Mouse (Mus musculus) stomach, embryonic 15.5 days (tissue): Measurements from ENCODE around the gene Tpst2. TPM values are rescaled to one million over a fixed set of nuclear protein-coding genes. Genes with fewer than 3 reads are reported as not detected.
A peak's percentile ranks its signal among the peaks of the same experiment; 100 is the strongest.

Experiments
- ATAC-seq: fragments of 200-750 bp; cut with Nextera tagmentation; 2 replicates; pipeline ENCODE4 v1.8.0; 2017; ENCODE audit warnings: low read depth, moderate number of reproducible peaks, moderate TSS enrichment; ENCODE audit not compliant: insufficient read depth, low FRiP score
- H3K27ac ChIP-seq: fragments of 300-500 bp; sonication (generic); 2 replicates; pipeline ENCODE4 v1.5.1; 2015; ENCODE audit warnings: mild to moderate bottlenecking, inconsistent platforms
- H3K27me3 ChIP-seq: fragments of 300-500 bp; sonication (generic); replicated peaks from 2 replicates; pipeline ENCODE4 v1.6.1; 2015; ENCODE audit warnings: inconsistent platforms
- H3K36me3 ChIP-seq: fragments of 300-500 bp; sonication (generic); 2 replicates; pipeline ENCODE4 v1.6.1; 2015; ENCODE audit warnings: inconsistent platforms
- H3K4me1 ChIP-seq: fragments of 300-500 bp; sonication (generic); 2 replicates; pipeline ENCODE4 v1.6.1; 2015; ENCODE audit warnings: inconsistent platforms
- H3K4me2 ChIP-seq: fragments of 300-500 bp; sonication (generic); 2 replicates; pipeline ENCODE4 v1.6.1; 2015; ENCODE audit warnings: mild to moderate bottlenecking, inconsistent platforms
- H3K4me3 ChIP-seq: fragments of 300-500 bp; sonication (generic); replicated peaks from 2 replicates; pipeline ENCODE4 v1.5.1; 2015; ENCODE audit warnings: inconsistent platforms
- H3K9ac ChIP-seq: fragments of 300-500 bp; sonication (generic); 2 replicates; pipeline ENCODE4 v1.6.1; 2015; ENCODE audit warnings: inconsistent platforms
- H3K9me3 ChIP-seq: fragments of 300-500 bp; sonication (generic); 2 replicates; pipeline ENCODE4 v1.6.1; 2016; ENCODE audit warnings: inconsistent platforms
- WGBS: fragments of 180-500 bp; shearing (Covaris S2); methylation state at CpG from one replicate; pipeline ENCODE4 v1.1.7; 2015; 5-methylcytosine and 5-hydroxymethylcytosine counted together
- polyA plus RNA-seq: library from polyadenylated mRNA; unstranded; fragments of >200 nt; fragmentation: Nextera tagmentation; extraction: Ambion mirVana; gene quantifications from 2 replicates; pipeline ENCODE4 v1.2.1, GENCODE M21; 2015

Gene Tpst2
- polyA plus RNA-seq, 1 experiment from 2014 or later = 44.4 TPM

- H3K4me2 ChIP-seq = no peak overlapping the region
- 52% methylated on average over 2 of the region's 2 CpGs for WGBS
- H3K9me3 ChIP-seq = no peaks in the 10 kb centered on the region
- H3K27me3 ChIP-seq = no peaks in the 10 kb centered on the region
- no peaks in the 10 kb centered on the region for H3K36me3 ChIP-seq
- H3K9ac ChIP-seq = no peak overlapping the region
- H3K27ac ChIP-seq = no peak overlapping the region
- H3K4me3 ChIP-seq = no peak overlapping the region
- no peak for ATAC-seq
- H3K4me1 ChIP-seq = peaks cover 31% of the 10 kb centered on the region
These were observed 17.3 kb downstream of the Tpst2 start for GRCm38 (mm10) chr5:112293800-112294199.

- 79% methylated on average over 4 of the region's 4 CpGs for WGBS
- no peak overlapping the region for H3K9ac ChIP-seq
- ATAC-seq = no peak
These were observed 18.2 kb downstream of the Tpst2 start for GRCm38 (mm10) chr5:112294696-112295095.

GRCm38 (mm10) chr5:112295162-112295561, 18.7 kb downstream of the Tpst2 start:
- H3K4me2 ChIP-seq = no peak overlapping the region
- WGBS = 55% methylated on average over 8 of the region's 8 CpGs
- no peak overlapping the region for H3K4me3 ChIP-seq
- no peak overlapping the region for H3K9ac ChIP-seq
- H3K4me1 ChIP-seq = peaks cover 36% of the 10 kb centered on the region
- H3K27ac ChIP-seq = no peak overlapping the region
- H3K27me3 ChIP-seq = no peaks in the 10 kb centered on the region
- H3K36me3 ChIP-seq = no peaks in the 10 kb centered on the region
- ATAC-seq = no peak
- no peaks in the 10 kb centered on the region for H3K9me3 ChIP-seq

More at GRCm38 (mm10) chr5:112294696-112295095, 18.2 kb downstream of the Tpst2 start:
- Histone ChIP-seq H3K4me1 (peaks cover 33% of the 10 kb centered on the region), H3K9me3 (no peaks in the 10 kb centered on the region), H3K4me3 (no peak overlapping the region), H3K27ac (no peak overlapping the region), H3K4me2 (no peak overlapping the region), H3K36me3 (no peaks in the 10 kb centered on the region), H3K27me3 (no peaks in the 10 kb centered on the region)

GRCm38 (mm10) chr5:112295564-112295963, 19.1 kb downstream of the Tpst2 start:
- Histone ChIP-seq H3K4me3 (no peak overlapping the region), H3K36me3 (no peaks in the 10 kb centered on the region), H3K4me1 (peaks cover 40% of the 10 kb centered on the region), H3K4me2 (no peak overlapping the region), H3K27me3 (no peaks in the 10 kb centered on the region), H3K9ac (no peak overlapping the region), H3K27ac (no peak overlapping the region), H3K9me3 (no peaks in the 10 kb centered on the region)
- WGBS = 69% methylated on average over 8 of the region's 8 CpGs
- no peak for ATAC-seq

GRCm38 (mm10) chr5:112296404-112297181, 20.1 kb downstream of the Tpst2 start:
- Histone ChIP-seq H3K9ac (no peak overlapping the region), H3K4me2 (no peak overlapping the region), H3K27me3 (no peaks in the 10 kb centered on the region), H3K4me3 (no peak overlapping the region), H3K27ac (peak overlapping the region; percentile 59), H3K36me3 (no peaks in the 10 kb centered on the region), H3K9me3 (no peaks in the 10 kb centered on the region), H3K4me1 (peaks cover 37% of the 10 kb centered on the region)
- WGBS = 69% methylated on average over 6 of the region's 6 CpGs
- ATAC-seq = peak; percentile 17; the same call in 1 of the 2 replicates

GRCm38 (mm10) chr5:112297257-112297656, 20.8 kb downstream of the Tpst2 start:
- 67% methylated on average over 2 of the region's 2 CpGs for WGBS
- peaks cover 32% of the 10 kb centered on the region for H3K4me1 ChIP-seq
- no peak overlapping the region for H3K4me2 ChIP-seq
- no peak overlapping the region for H3K4me3 ChIP-seq
- H3K27me3 ChIP-seq = no peaks in the 10 kb centered on the region
- no peaks in the 10 kb centered on the region for H3K36me3 ChIP-seq
- no peaks in the 10 kb centered on the region for H3K9me3 ChIP-seq
- peak overlapping the region; percentile 59 for H3K27ac ChIP-seq
- H3K9ac ChIP-seq = no peak overlapping the region
- ATAC-seq = no peak

GRCm38 (mm10) chr5:112298226-112298988, 21.9 kb downstream of the Tpst2 start:
- Histone ChIP-seq H3K4me2 (no peak overlapping the region), H3K9me3 (no peaks in the 10 kb centered on the region), H3K4me1 (peaks cover 29% of the 10 kb centered on the region), H3K27me3 (no peaks in the 10 kb centered on the region), H3K4me3 (no peak overlapping the region), H3K36me3 (no peaks in the 10 kb centered on the region), H3K27ac (peak overlapping the region; percentile 59; the same call in 1 of the 2 replicates), H3K9ac (no peak overlapping the region)
- WGBS = 82% methylated on average over 12 of the region's 12 CpGs
- ATAC-seq = peak; percentile 42; the same call in 1 of the 2 replicates

GRCm38 (mm10) chr5:112299399-112299798, 22.9 kb downstream of the Tpst2 start:
- H3K36me3 ChIP-seq = no peaks in the 10 kb centered on the region
- H3K9ac ChIP-seq = no peak overlapping the region
- no peaks in the 10 kb centered on the region for H3K9me3 ChIP-seq
- H3K4me2 ChIP-seq = no peak overlapping the region
- peak overlapping the region; percentile 59; the same call in 1 of the 2 replicates for H3K27ac ChIP-seq
- H3K27me3 ChIP-seq = no peaks in the 10 kb centered on the region
- no peak overlapping the region for H3K4me3 ChIP-seq
- WGBS = 75% methylated on average over 4 of the region's 4 CpGs
- H3K4me1 ChIP-seq = peaks cover 28% of the 10 kb centered on the region
- no peak for ATAC-seq

- WGBS = 77% methylated on average over 2 of the region's 2 CpGs
- peaks cover 20% of the 10 kb centered on the region for H3K4me1 ChIP-seq
- no peak for ATAC-seq
These were observed 23.6 kb downstream of the Tpst2 start for GRCm38 (mm10) chr5:112300112-112300511.

GRCm38 (mm10) chr5:112300721-112301308, 24.3 kb downstream of the Tpst2 start:
- 75% methylated on average over 6 of the region's 6 CpGs for WGBS
- Histone ChIP-seq H3K27ac (no peak overlapping the region), H3K4me2 (no peak overlapping the region), H3K27me3 (no peaks in the 10 kb centered on the region), H3K4me3 (no peak overlapping the region), H3K36me3 (no peaks in the 10 kb centered on the region), H3K9me3 (no peaks in the 10 kb centered on the region), H3K4me1 (peaks cover 20% of the 10 kb centered on the region), H3K9ac (no peak overlapping the region)
- no peak for ATAC-seq

More at GRCm38 (mm10) chr5:112300112-112300511, 23.6 kb downstream of the Tpst2 start:
- no peak overlapping the region for H3K9ac ChIP-seq
- H3K9me3 ChIP-seq = no peaks in the 10 kb centered on the region
- no peak overlapping the region for H3K27ac ChIP-seq
- H3K27me3 ChIP-seq = no peaks in the 10 kb centered on the region
- H3K36me3 ChIP-seq = no peaks in the 10 kb centered on the region
- no peak overlapping the region for H3K4me2 ChIP-seq
- no peak overlapping the region for H3K4me3 ChIP-seq

GRCm38 (mm10) chr5:112301694-112302093, 25.2 kb downstream of the Tpst2 start:
- no peaks in the 10 kb centered on the region for H3K36me3 ChIP-seq
- peaks cover 18% of the 10 kb centered on the region for H3K4me1 ChIP-seq
- no peak overlapping the region for H3K4me2 ChIP-seq
- no peak for ATAC-seq
- no peak overlapping the region for H3K9ac ChIP-seq
- no peak overlapping the region for H3K4me3 ChIP-seq
- peak overlapping the region; percentile 69 for H3K27ac ChIP-seq
- no peaks in the 10 kb centered on the region for H3K27me3 ChIP-seq
- WGBS = 79% methylated on average over 4 of the region's 4 CpGs
- H3K9me3 ChIP-seq = no peaks in the 10 kb centered on the region

GRCm38 (mm10) chr5:112302310-112302709, 25.8 kb downstream of the Tpst2 start:
- Histone ChIP-seq H3K4me1 (peaks cover 14% of the 10 kb centered on the region), H3K4me2 (no peak overlapping the region), H3K4me3 (no peak overlapping the region), H3K9me3 (no peaks in the 10 kb centered on the region), H3K27me3 (no peaks in the 10 kb centered on the region), H3K9ac (no peak overlapping the region), H3K36me3 (peaks cover under 1% of the 10 kb centered on the region; the same call in 1 of the 2 replicates), H3K27ac (peak overlapping the region; percentile 69)
- peak; percentile 91 for ATAC-seq
- 68% methylated on average over 5 of the region's 5 CpGs for WGBS
